Mouse (Mus musculus) frontal cortex, postnatal 25 days (tissue): ENCODE data around the gene Krtap13.
"Not testable (repeated sequence)": the region's sequence is repeated elsewhere in the genome, so short reads cannot be mapped to it uniquely, and the experiment has no call there.

Experiments used
- DNase-seq, 2 experiments: peaks; one replicate each; pipeline ENCODE4 v3.0.0; 2022; ENCODE audit warnings: low spot score in 2 of 2

Gene Krtap13

DNA sequence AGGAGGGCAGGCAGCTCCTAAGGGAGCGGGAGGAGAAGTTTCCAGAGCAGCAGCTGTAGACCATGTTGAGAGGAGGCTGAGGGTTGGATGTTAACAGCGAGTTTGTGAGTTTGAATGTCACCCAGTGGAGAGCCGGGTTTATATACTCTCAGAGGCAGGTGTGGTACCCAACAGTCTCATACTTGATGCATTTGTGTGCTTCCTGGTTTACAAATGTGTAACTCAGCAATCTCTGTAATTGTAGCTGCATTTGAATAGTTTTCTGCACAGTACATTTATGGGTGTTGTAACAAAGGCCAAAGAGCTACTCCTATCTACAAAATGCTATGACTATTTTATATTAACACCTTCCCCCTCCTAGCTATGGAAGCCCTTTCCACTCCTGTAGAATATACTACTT, at the start of gene Krtap13:
Krtap13 (minus strand) TSS at position 101 of the 400 bp plus-strand sequence.
- DNase-seq, result not testable (repeated sequence)

DNA sequence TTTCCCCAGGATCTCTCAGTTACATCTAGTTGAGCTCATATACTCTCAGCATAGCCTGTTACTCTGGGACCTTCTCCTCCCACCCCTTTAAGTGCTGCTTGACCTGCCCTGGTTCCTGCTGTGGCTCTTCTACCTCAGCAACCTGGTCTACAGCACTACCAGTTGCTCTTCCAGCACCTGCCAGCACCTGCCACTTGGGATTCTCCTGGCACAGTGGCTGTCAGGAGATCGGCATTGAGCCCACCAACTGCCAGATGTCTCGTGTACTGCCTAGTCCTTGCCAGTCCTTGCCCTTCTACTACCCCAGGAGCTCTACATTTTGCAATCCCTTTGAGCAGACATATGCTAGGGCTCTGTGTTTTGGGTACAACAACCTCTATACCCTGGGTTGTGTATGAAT, 35.4 kb upstream of the Krtap13 start:
- DNase-seq, result no peak

DNA sequence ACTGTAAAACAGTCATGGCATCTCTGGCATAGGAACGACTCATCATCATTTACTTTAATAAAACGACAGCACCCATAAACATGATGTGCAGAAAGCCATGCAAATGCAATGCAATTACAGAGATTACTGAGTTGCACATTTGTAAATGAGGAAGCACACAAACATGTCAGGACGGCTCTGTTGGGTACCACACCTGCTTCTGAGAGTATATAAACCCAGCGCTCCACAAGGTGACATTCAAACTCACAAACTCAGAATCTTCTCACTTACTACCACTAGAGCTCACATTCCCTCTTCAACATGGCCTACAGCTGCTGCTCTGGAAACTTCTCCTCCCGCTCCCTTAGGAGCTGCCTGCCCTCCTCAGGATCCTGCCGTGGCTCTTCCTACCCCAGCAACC, 26.2 kb upstream of the Krtap13 start, which contains the start of gene Gm5965:
Gm5965 (plus strand) TSS at position 301 of the 400 bp plus-strand sequence.
- no peak for DNase-seq

DNA sequence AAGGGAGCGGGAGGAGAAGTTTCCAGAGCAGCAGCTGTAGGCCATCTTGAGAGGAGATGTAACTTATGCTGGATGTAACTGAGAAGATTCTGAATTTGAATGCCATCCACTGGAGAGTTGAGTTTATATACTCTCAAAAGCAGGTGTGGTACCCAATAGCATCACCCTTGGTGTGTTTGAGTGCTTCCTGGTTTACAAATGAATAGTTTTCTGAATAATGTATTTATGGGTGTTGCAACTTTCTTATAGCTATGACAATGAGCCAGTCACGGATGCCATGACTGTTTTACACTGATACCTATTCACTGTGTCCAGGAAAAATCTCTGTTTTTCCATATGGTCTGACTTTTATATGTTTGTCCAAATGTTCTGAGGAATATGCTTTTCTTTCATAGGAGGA, 22.7 kb upstream of the Krtap13 start, which contains the start of gene 2310057N15Rik:
2310057N15Rik (minus strand) TSS at position 101 of the 400 bp plus-strand sequence.
- no peak for DNase-seq

DNA sequence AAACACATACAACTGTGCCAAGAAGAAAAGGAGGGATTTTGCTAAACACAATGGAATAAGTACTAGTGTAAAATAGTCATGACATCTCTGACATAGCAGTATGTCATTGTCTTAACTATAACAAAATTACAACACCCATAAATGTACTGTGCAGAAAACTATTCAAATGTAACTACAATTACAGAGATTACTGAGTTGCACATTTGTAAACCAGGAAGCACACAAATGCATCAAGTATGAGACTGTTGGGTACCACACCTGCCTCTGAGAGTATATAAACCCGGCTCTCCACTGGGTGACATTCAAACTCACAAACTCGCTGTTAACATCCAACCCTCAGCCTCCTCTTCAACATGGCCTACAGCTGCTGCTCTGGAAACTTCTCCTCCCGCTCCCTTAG, 7.1 kb upstream of the Krtap13 start, which contains the start of gene 2310034C09Rik:
2310034C09Rik (plus strand) TSS at position 301 of the 400 bp plus-strand sequence.
- not testable (repeated sequence) for DNase-seq

DNA sequence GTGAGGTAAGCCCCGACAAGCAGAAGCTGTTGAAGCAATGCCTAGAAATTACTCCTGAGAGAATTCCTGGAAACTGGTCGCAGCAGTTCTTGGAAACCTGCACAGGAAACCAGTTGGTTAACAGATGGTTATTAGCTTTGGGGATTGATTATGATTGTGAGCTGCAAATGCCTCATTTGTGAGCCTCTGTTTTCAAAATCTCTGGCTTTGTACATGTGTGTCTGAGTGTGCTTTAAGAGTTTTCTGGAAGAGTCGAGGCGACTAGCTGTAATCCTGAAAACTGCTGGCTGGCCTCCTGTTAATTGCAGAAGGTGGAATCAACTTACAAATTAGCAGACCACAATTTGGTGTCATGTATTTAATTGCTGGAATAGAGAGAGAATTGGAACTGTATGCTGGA, 3.5 kb downstream of the Krtap13 start:
- no peak for DNase-seq

DNA sequence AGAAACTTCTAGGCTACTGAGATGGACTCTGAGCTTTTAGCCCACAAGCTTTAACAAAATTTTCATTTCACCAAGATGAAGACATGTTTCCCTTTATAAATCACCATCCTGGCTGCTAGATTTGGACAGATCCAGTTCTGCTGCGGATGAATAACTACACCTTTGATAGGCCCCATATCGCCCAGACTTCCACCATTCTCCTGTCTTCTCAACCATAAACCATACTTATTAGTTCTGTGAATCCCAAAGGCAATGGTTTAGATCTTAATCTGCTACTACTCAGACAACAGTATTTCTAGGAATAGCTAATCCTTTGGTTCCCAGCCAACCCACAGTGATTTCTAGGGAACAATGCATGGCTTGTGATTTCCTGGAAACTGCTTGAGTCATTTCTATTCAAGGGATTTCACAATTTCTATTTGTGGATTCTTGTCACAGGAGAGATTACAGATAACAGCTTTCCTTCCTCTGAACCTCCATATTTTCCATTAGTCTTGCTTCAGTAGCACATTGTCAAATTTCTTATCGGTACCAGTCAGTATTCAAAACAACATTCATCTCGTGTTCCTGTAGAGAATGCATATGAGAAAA, 6.6 kb downstream of the Krtap13 start:
- DNase-seq, result no peak

DNA sequence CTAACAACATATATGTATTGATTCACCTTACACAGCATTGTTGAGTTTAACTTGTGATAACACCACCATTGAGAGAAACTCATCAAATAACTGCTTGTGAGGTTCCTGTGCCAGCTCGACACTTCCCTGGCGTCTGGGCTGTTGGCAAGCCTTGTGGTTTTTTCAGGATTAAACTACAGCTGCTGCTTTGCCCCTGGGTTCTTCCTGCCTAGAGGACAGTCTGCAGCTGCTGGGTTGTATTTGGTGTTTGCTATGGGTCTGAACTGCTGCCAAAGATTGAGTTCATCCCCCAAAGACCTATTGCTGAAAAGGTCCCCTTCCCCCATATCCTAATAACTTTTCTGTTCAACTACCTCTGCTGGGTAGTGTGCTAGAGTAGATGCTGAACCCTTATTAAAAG, 16.0 kb downstream of the Krtap13 start:
- DNase-seq, result no peak

DNA sequence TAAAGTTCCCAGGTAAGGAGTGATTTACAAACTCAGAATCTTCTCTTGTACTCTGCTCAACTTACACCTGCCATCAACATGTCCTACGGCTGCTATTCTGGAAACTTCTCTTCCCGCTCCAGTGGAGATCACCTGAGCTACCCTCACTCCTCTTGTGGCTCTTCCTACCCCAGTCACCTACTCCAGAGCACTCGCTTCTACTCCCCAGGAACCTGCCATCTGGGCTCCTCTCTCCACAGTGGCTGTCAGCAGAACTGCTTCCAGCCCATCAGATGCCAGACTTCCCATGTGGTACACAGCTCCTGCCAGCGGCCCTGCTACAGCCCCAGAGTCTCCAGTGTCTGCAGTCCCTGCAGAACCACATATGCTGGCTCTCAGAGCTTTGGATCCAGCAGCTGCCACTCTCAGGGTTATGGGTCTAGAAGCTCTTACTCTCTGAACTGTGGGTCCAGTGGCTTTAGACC, 22.6 kb downstream of the Krtap13 start, which contains the start of gene Krtap13-1:
Krtap13-1 (plus strand) TSS at position 51 of the 464 bp plus-strand sequence.
- no peak for DNase-seq

DNA sequence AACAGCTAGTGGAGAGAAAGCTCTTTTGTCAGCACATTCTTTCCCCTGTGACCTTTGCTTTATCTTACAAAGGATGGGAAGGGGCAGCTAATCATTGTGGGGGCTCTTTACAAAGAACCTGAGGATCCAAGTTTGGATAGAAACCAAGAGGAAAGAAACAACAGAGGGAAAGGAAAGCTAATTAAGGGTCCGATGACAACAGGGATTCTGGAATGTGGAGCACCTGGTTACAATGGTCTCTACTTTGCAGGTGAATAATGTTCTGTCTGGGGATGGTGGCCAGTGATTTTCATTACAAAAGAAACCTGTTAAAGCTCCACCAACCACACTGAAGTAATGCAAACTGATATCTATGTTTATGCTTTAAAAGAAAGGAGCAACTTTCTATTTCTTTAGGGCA, 31.4 kb downstream of the Krtap13 start:
- no peak for DNase-seq

DNA sequence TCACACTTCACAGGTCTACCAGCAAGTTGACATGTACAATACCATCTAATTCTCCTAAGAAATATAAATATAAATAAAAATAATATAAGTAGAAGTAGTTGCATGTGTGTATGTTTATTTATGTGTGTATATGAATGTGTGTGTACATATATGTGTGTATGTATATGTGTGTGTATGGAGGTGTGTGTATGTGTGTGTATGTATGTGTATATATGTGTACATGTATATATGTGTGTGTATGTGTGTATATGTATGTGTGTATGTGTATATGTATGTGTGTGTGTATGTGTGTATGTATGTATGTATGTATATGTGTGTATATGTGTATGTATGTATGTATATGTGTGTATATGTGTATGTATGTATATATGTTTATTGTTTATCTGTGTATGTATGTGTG, 34.9 kb downstream of the Krtap13 start:
- no peak for DNase-seq

DNA sequence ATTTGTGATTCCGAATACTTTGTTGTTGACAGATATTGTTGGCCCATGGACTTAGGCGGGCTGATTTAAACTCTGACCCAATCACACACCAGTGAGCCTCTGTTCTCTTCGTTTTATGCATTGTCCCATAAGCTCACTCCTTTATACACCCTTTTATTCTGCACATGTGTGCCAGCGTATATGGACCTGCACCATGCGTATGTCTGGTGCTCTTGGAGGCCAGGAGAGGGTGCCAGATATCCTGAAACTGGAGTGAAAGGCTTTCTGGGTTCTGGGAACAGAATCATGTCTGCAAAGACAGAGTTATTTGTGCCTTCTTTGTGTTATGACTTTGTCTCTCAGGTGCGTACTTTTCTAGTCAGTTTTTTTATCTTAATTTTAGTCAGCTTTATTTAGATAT, 40.2 kb downstream of the Krtap13 start:
- no peak for DNase-seq

DNA sequence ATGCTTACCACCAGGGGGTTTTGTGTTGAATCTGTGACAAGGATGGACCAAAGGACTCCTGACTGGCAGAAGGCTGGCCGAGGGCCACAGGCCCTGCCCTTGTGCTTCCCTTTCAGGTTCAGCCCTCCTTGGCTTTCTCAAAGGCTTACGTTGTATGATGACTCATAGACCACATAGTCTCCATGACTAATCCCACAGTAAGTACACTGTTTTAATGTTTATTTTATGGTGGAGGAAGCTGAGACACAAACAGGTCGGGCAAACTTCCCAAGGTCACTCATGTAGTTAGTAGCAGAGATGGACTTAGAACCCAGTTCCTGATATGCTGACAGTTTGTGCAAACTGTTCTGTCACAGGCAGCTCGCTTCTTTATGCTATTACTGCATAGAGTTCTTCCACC, 40.7 kb downstream of the Krtap13 start:
- no peak for DNase-seq

DNA sequence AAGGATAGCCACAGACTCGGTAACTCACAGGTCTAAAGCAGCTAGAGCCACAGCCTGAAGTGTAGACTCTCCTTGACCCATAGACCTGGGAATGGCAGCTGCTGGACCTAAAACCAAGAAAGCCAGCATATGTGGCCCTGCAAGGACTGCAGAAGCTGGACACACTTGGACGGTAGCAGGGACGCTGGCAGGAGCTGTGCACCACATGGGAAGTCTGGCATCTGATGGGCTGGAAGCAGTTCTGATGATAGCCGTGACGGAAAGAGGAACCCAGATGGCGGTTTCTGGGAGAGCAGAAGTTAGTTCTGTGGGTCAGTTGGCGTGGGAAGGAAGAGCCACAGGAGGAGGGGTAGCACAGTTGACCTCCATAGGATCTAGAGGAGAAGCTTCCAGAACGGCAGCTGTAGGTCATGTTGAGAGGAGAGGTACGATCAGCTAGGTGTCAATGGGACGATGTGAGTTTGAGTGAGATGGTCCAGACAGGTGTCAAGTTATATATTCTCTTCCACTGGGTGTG, 43.9 kb downstream of the Krtap13 start, which contains the start of gene 2310061N02Rik:
2310061N02Rik (minus strand) TSS at position 467 of the 517 bp plus-strand sequence.
- DNase-seq, result no peak

DNA sequence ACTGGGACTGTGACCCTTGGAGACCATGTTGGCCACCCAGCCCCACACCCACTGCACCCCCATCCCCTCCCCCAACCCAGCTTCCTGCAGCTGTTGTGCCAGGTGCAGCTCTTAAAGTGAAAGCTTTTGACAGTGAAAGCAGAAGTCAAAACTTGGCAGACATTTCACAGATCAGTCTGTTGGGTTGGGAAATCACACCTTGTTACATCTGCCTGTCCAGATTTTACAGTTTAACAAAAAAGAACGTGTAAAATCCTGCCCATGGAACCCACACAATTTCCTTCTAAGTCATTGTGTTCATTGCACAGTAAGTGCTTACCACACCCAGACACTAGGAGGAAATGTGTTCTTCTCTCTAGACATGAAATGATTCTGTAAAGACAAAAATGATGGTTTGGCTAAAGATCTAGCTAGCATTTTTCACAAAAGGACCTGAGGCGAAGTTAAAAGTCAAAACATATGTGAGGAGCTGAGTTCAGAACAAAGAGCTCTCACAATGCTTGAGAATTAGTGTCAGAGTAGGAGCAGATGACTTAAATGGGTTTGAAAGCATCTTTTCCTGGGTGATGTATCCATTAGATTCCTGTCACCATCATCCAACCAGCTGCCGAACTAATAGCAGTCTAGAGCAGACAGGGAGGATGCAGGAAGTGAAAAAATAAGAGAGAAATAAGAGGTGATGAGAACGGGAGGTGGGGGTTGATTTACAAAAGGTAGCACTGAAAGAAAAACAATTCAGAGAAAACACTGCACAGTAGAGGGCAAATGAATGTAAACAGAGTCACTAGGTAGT, 50.2 kb downstream of the Krtap13 start:
- DNase-seq, result no peak
